Mouse (Mus musculus): ENCODE measurements around the gene Cyb5b.

DNA sequence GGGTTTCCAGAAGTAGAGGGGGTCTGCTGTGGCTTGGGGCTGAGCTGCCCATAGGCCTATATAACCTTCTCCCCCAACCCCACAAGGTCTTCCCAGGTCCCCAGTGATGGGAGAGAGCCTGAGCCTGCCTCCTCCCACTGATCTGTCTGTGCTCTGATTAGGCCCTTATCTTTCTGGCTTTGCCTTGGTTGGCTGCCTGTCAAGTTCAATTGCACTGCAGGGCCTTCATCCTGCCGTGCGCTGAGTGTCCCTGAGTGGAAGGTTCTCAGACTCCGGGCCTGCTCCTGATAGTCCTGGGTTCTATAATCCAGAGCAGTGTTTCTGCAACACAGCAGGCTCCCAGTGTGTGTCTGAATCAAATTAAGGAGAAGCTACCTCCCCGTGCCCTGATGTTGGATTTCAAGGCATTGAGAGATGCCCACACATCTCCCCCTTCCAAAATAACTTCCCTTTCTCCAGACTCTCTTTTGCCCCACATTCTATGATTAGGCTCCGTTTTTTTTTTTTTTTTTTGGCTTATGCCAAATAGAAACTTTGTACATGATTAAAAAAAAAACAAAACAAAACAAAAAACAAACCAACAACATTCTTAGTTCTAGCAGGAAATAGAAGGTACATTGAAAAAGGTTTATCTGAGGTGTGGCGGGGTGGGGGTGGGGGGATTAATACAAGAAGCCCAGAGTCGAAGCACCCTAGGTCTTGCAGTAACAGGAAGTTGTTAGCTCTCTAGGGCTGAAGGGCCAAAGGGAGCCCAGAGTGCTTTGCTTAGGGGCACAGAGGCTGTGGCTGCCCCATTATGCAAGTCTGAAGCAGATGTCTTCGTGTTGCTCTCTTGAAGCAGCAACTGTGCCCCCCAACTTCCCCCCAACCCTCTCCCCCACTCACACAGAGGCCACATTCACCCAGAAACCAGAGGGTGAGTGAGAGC lies 71.7 kb downstream of the Cyb5b start:
- TF ChIP-seq CTCF (IDR thresholded peaks at IDR 0.05; ENCODE audit: extremely low read depth, insufficient read length, insufficient replicate concordance, low read depth, low read length), result no peak
- TF ChIP-seq POLR2A (IDR thresholded peaks at IDR 0.05; ENCODE audit: low read depth, low read length), result no peak

Data from small intestine, adult 2 months (tissue).